Mouse (Mus musculus) lung, postnatal 10 days (tissue): ENCODE data around the gene Gm2974.
"Not testable (repeated sequence)": the region's sequence is repeated elsewhere in the genome, so short reads cannot be mapped to it uniquely, and the experiment has no call there.

ENCODE experiments used
- DNase-seq: peaks from one replicate; pipeline ENCODE4 v3.0.0; 2021

Gm2974 gene

GRCm38 (mm10) chr14:4182491-4183210 lies at the start of gene Gm2974:
Gene Gm2974, plus strand, starts transcription at chr14:4182576.
- DNase-seq, result peak; percentile 11

GRCm38 (mm10) chr14:4141646-4142045 lies 40.7 kb upstream of the Gm2974 start:
- DNase-seq, result peak; percentile 1

DNA sequence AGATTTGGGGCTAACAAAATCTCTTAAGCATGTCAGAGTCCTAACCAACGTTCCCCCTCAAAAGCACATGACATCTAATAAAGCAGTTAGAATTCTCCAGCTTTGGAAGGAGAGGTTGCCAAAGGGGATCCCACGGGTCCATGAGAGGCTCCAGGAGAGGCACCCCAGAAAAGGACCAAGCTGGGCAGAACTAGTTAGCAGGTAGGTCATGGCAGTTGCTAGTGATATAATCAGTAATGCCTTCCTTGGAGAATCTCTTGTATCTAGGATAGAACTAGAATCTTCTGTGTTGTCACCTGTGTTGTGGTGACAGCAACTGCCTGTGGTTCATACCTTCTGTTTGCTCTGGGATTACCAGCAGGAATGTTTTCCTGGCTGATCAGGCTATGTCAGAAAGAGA lies 17.6 kb upstream of the Gm2974 start, which contains the start of gene Gm3127:
TSS of gene Gm3127 (plus strand) at position 301 of the 400 bp plus-strand sequence.
- DNase-seq, result not testable (repeated sequence)

- DNase-seq, result not testable (repeated sequence)
These were observed 346 bp upstream of the Gm2974 start for GRCm38 (mm10) chr14:4182030-4182429.

- DNase-seq, result not testable (repeated sequence)
These were observed 999 bp downstream of the Gm2974 start for GRCm38 (mm10) chr14:4183375-4183774.

DNA sequence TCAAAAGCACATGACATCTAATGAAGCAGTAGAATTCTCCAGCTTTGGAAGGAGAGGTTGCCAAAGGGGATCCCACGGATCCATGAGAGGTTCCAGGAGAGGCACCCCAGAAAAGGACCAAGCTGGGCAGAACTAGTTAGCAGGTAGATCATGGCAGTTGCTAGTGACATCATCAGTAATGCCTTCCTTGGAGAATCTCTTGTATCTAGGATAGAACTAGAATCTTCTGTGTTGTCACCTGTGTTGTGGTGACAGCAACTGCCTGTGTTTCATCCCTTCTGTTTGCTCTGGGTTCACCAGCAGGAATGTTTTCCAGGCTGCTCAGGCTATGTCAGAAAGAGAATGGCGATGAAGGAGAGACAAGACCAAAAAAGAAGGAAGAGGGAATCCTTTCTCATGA lies 67.0 kb downstream of the Gm2974 start, which contains the start of gene Gm3138:
TSS of gene Gm3138 (plus strand) at position 301 of the 400 bp plus-strand sequence.
- not testable (repeated sequence) for DNase-seq
